Mouse (Mus musculus): Measurements from ENCODE around the gene Fbxl7. TPM values are rescaled to one million over a fixed set of nuclear protein-coding genes. Genes with fewer than 3 reads are reported as not detected.

Gene Fbxl7
- polyA plus RNA-seq, 1 experiment from 2014 or later: 7.5 TPM

DNA sequence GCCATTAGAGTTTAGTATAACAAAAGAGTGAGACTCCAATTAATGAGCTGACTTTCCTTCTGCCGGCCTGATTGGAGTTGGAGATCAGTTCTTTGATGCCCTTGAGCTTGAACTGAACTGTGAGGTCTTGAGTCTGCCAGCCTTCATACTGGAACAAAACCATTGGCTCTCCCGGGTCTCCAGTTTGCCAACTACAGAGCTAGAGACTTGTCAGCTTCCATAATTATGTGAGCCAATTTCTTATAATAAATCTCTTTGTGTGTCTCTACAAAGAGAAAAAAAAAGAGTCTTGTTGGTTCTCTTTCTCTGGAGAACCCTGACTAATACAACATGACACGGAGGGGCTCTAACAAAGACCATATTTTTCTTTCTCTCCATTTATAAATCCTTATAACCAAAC lies 58.2 kb downstream of the Fbxl7 start:
- Histone ChIP-seq H3K4me3 (ENCODE audit: low read depth, low read length) (no peak overlapping the region), H3K9me3 (ENCODE audit: low read length) (no peaks in the 10 kb centered on the region), H3K36me3 (ENCODE audit: insufficient read depth, low read length) (no peaks in the 10 kb centered on the region), H3K27me3 (replicated peaks; ENCODE audit: insufficient read depth, low read length) (no peaks in the 10 kb centered on the region), H3K4me2 (replicated peaks; ENCODE audit: low read depth, low read length) (no peak overlapping the region), H3K27ac (ENCODE audit: low read length) (no peak overlapping the region), H3K9ac (replicated peaks; ENCODE audit: low read depth) (no peak overlapping the region), H3K4me1 (ENCODE audit: insufficient read depth, low read depth, low read length) (no peaks in the 10 kb centered on the region)
- no peak for ATAC-seq
- no peak for DNase-seq (ENCODE audit: low spot score)
- 63% methylated on average over 3 of the region's 3 CpGs for WGBS
- TF ChIP-seq CTCF (IDR thresholded peaks at IDR 0.05) (no peak), EP300 (IDR thresholded peaks at IDR 0.05) (no peak)

DNA sequence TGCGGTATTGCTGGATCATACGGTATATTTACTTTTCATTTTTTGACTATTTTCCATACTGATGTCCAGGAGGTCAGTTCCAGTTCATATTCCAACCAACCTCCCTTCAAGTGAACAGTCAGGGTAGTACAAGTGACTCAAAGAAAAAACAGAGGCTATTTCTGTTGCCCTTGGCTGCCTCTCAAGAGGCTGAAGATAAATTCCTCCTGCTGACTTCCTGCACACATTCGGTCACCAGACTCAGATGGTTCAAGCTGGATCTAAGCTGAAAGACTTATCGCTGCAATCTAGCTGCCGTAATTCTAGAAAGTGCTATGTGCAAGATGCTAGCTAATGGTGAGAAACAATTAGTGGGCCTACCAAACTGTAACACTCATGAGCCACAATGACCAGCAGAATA lies 61.0 kb downstream of the Fbxl7 start:
- ATAC-seq (no peak), DNase-seq (ENCODE audit: low spot score) (no peak)
- H3K4me1 ChIP-seq (ENCODE audit: insufficient read depth, low read depth, low read length): no peaks in the 10 kb centered on the region
- no peak for TF ChIP-seq EP300 (IDR thresholded peaks at IDR 0.05)
- TF ChIP-seq CTCF (IDR thresholded peaks at IDR 0.05): no peak
- H3K4me2 ChIP-seq (replicated peaks; ENCODE audit: low read depth, low read length): no peak overlapping the region
- WGBS: 64% methylated on average over 5 of the region's 5 CpGs
- no peaks in the 10 kb centered on the region for H3K36me3 ChIP-seq (ENCODE audit: insufficient read depth, low read length)
- H3K27ac ChIP-seq (ENCODE audit: low read length): no peak overlapping the region
- no peaks in the 10 kb centered on the region for H3K27me3 ChIP-seq (replicated peaks; ENCODE audit: insufficient read depth, low read length)
- H3K9ac ChIP-seq (replicated peaks; ENCODE audit: low read depth): no peak overlapping the region
- no peak overlapping the region for H3K4me3 ChIP-seq (ENCODE audit: low read depth, low read length)
- H3K9me3 ChIP-seq (ENCODE audit: low read length): no peaks in the 10 kb centered on the region

DNA sequence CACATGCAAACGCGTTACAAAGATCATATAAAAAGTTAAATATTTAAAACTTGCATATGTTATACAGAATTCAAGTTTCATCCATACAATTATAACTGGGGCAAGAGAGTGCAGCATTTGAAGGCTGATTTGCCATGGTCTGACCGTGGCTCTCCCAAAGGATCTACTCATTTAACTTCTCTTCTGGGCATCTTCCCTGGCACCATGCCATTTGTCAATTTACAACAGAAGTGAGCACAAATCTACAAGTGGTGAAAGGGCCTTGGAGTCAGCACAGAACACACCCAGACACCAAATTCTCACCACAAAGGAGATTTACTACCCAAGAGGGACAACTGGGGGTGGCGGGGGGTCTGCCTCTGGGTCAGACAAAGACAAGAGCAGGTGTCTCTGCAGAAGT lies 64.2 kb downstream of the Fbxl7 start:
- Histone ChIP-seq H3K36me3 (ENCODE audit: insufficient read depth, low read length) (no peaks in the 10 kb centered on the region), H3K4me3 (ENCODE audit: low read depth, low read length) (no peak overlapping the region), H3K4me1 (ENCODE audit: insufficient read depth, low read depth, low read length) (no peaks in the 10 kb centered on the region), H3K27me3 (replicated peaks; ENCODE audit: insufficient read depth, low read length) (no peaks in the 10 kb centered on the region), H3K27ac (ENCODE audit: low read length) (no peak overlapping the region), H3K9ac (replicated peaks; ENCODE audit: low read depth) (no peak overlapping the region), H3K4me2 (replicated peaks; ENCODE audit: low read depth, low read length) (no peak overlapping the region), H3K9me3 (ENCODE audit: low read length) (no peaks in the 10 kb centered on the region)
- no peak for ATAC-seq
- TF ChIP-seq EP300 (IDR thresholded peaks at IDR 0.05): no peak
- TF ChIP-seq CTCF (IDR thresholded peaks at IDR 0.05): no peak
- no peak for DNase-seq (ENCODE audit: low spot score)
- 95% methylated on average over 4 of the region's 4 CpGs for WGBS

DNA sequence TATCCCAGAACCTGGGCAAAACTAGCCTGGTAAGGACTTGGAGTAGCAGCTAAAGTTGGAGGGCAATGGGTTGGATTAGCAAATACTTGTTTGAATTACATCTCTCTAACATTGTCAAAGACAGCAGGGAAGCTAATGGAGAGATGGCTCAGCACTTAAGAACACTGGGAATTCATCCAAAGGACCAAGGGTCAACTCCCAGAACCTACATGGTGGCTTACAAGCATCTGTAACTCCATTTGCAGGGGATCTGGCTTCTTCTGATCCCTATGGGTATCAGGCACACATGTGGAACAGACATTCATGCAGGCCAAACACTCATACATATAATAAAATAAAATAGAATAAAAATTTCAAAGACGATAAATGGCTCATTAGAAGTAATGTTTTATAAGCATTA lies 78.4 kb downstream of the Fbxl7 start:
- Histone ChIP-seq H3K27me3 (replicated peaks; ENCODE audit: insufficient read depth, low read length) (no peaks in the 10 kb centered on the region), H3K9ac (replicated peaks; ENCODE audit: low read depth) (no peak overlapping the region), H3K27ac (ENCODE audit: low read length) (no peak overlapping the region), H3K4me2 (replicated peaks; ENCODE audit: low read depth, low read length) (no peak overlapping the region), H3K36me3 (ENCODE audit: insufficient read depth, low read length) (no peaks in the 10 kb centered on the region), H3K4me1 (ENCODE audit: insufficient read depth, low read depth, low read length) (no peaks in the 10 kb centered on the region), H3K9me3 (ENCODE audit: low read length) (no peaks in the 10 kb centered on the region), H3K4me3 (ENCODE audit: low read depth, low read length) (no peak overlapping the region)
- no peak for DNase-seq (ENCODE audit: low spot score)
- no peak for ATAC-seq
- no peak for TF ChIP-seq CTCF (IDR thresholded peaks at IDR 0.05)
- no peak for TF ChIP-seq EP300 (IDR thresholded peaks at IDR 0.05)
- WGBS: 78% methylated on average over 1 of the region's 1 CpGs

DNA sequence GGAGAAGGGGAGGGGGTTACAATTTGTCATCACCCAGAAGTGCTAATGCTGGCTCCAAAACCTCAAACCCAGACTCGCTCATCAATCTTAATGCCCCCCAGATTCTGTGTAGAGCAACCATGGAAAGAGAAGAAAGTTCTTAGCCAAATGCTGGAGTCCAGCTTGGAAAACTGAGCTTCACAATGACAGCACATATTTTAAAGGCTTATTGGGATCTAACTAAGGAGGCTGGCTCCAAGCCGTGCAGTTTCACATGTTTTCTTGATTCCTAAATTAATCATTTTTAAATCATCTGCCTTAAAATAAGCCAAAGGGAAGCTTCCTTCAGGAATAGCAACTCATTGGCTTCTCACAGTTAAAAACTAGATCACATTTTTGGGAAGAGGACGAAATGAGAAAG lies 82.5 kb downstream of the Fbxl7 start:
- Histone ChIP-seq H3K4me3 (ENCODE audit: low read depth, low read length) (no peak overlapping the region), H3K4me2 (replicated peaks; ENCODE audit: low read depth, low read length) (no peak overlapping the region), H3K4me1 (ENCODE audit: insufficient read depth, low read depth, low read length) (no peaks in the 10 kb centered on the region), H3K27ac (ENCODE audit: low read length) (no peak overlapping the region), H3K36me3 (ENCODE audit: insufficient read depth, low read length) (no peaks in the 10 kb centered on the region), H3K27me3 (replicated peaks; ENCODE audit: insufficient read depth, low read length) (no peaks in the 10 kb centered on the region), H3K9me3 (ENCODE audit: low read length) (no peaks in the 10 kb centered on the region), H3K9ac (replicated peaks; ENCODE audit: low read depth) (no peak overlapping the region)
- ATAC-seq: no peak
- 78% methylated on average over 3 of the region's 3 CpGs for WGBS
- TF ChIP-seq CTCF (IDR thresholded peaks at IDR 0.05): no peak
- TF ChIP-seq EP300 (IDR thresholded peaks at IDR 0.05): no peak
- DNase-seq (ENCODE audit: low spot score): no peak

DNA sequence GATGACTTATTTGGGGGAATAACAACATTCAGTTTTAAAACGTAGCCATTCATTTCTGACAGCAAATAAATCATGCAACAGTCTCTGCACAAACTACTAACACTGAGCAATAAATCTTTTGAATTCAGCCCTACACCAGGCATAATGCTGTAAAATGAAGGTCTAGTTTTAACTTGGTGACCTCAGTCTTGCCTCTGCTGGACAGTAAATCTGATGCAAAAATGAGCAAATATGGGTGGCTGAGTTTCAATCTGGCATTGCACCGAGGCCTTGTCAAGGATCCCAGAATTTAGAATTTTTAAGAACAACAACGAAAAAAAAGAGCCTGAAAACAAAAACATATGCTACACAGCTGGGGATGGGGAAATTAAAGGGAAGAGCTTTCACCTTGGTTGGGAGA lies 85.8 kb downstream of the Fbxl7 start:
- no peak for DNase-seq (ENCODE audit: low spot score)
- Histone ChIP-seq H3K4me1 (ENCODE audit: insufficient read depth, low read depth, low read length) (peaks cover 3% of the 10 kb centered on the region; the same call in 1 of the 2 replicates), H3K4me2 (replicated peaks; ENCODE audit: low read depth, low read length) (no peak overlapping the region), H3K27me3 (replicated peaks; ENCODE audit: insufficient read depth, low read length) (no peaks in the 10 kb centered on the region), H3K9ac (replicated peaks; ENCODE audit: low read depth) (no peak overlapping the region), H3K27ac (ENCODE audit: low read length) (no peak overlapping the region), H3K36me3 (ENCODE audit: insufficient read depth, low read length) (no peaks in the 10 kb centered on the region), H3K4me3 (ENCODE audit: low read depth, low read length) (no peak overlapping the region), H3K9me3 (ENCODE audit: low read length) (no peaks in the 10 kb centered on the region)
- ATAC-seq: no peak
- 62% methylated on average over 3 of the region's 3 CpGs for WGBS
- TF ChIP-seq EP300 (IDR thresholded peaks at IDR 0.05): no peak
- TF ChIP-seq CTCF (IDR thresholded peaks at IDR 0.05): no peak

DNA sequence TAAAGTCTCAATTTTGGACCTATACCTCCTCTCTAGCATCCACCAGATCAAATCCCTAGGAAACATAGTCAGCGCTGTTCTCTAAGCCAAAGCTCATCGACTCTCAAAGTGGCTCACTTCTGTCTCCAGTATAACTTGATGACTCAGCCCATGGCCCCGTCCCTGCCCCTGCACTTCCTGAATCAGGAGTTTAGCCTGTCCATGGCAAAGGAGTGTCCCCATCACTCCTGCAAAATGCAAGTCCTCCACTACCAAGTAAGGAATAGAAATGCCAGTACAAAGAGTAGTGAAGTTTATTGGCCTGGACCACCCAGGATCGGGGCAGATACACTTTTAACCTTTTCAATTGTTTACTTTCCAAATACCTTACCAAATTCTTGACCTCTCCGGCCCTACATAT lies 91.3 kb downstream of the Fbxl7 start:
- Histone ChIP-seq H3K27me3 (replicated peaks; ENCODE audit: insufficient read depth, low read length) (no peaks in the 10 kb centered on the region), H3K4me2 (replicated peaks; ENCODE audit: low read depth, low read length) (no peak overlapping the region), H3K4me3 (ENCODE audit: low read depth, low read length) (no peak overlapping the region), H3K4me1 (ENCODE audit: insufficient read depth, low read depth, low read length) (peaks cover 3% of the 10 kb centered on the region; the same call in 1 of the 2 replicates), H3K27ac (ENCODE audit: low read length) (no peak overlapping the region), H3K9ac (replicated peaks; ENCODE audit: low read depth) (no peak overlapping the region), H3K9me3 (ENCODE audit: low read length) (no peaks in the 10 kb centered on the region), H3K36me3 (ENCODE audit: insufficient read depth, low read length) (no peaks in the 10 kb centered on the region)
- WGBS: 30% methylated on average over 5 of the region's 5 CpGs
- ATAC-seq: no peak
- no peak for DNase-seq (ENCODE audit: low spot score)
- TF ChIP-seq CTCF (IDR thresholded peaks at IDR 0.05): no peak
- TF ChIP-seq EP300 (IDR thresholded peaks at IDR 0.05): no peak

All from lung, postnatal 0 days (tissue).